Mouse (Mus musculus): Measurements from ENCODE around the gene Slc25a43. TPM values are rescaled to one million over a fixed set of nuclear protein-coding genes. Genes with fewer than 3 reads are reported as not detected.

Gene Slc25a43
- polyA plus RNA-seq, 1 experiment from 2014 or later, result 3.1 TPM

Other genes starting within 250 kb of the Slc25a43 start
- 119 and 130 TPM in 2 replicates for gene Pgrmc1, start 145.5 kb upstream of the Slc25a43 start, polyA plus RNA-seq (2015; fragmentation: Nextera tagmentation; extraction: Ambion mirVana)
- 1.6 and 1.8 TPM in 2 replicates for gene Akap17b, start 98.3 kb upstream of the Slc25a43 start, polyA plus RNA-seq (2015; fragmentation: Nextera tagmentation; extraction: Ambion mirVana)
- gene Slc25a5, start 52.0 kb downstream of the Slc25a43 start, polyA plus RNA-seq (2015; fragmentation: Nextera tagmentation; extraction: Ambion mirVana), result 1,229 and 1,290 TPM in 2 replicates
- gene Ube2a, start 130.2 kb downstream of the Slc25a43 start, polyA plus RNA-seq (2015; fragmentation: Nextera tagmentation; extraction: Ambion mirVana), result 137 and 144 TPM in 2 replicates
- 19.4 and 20.4 TPM in 2 replicates for gene C330007P06Rik, start 130.5 kb downstream of the Slc25a43 start, polyA plus RNA-seq (2015; fragmentation: Nextera tagmentation; extraction: Ambion mirVana)
- gene Nkrf, start 159.2 kb downstream of the Slc25a43 start, polyA plus RNA-seq (2015; fragmentation: Nextera tagmentation; extraction: Ambion mirVana), result 0.63 and 0.72 TPM in 2 replicates
- 49.7 and 50.3 TPM in 2 replicates for gene Sept6, start 248.1 kb downstream of the Slc25a43 start, polyA plus RNA-seq (2015; fragmentation: Nextera tagmentation; extraction: Ambion mirVana)

Data from heart, embryonic 16.5 days (tissue).